Mouse (Mus musculus) midbrain, embryonic 11.5 days (tissue): ENCODE measurements at regions not wholly inside any gene's neighbourhood (a gene's known extent, or its start where the extent isn't known, plus 50 kb on each side); places are given as distances from the start of the nearest gene placed in this dataset.
A peak's percentile ranks its signal among the peaks of the same experiment; 100 is the strongest.

ENCODE experiments used
- ATAC-seq: fragments of 200-750 bp; cut with Nextera tagmentation; 2 replicates; pipeline ENCODE4 v1.8.0; 2017; ENCODE audit warnings: moderate TSS enrichment, moderate library complexity; ENCODE audit not compliant: low FRiP score
- DNase-seq: peaks from one replicate; pipeline ENCODE4 v3.0.0; 2015; ENCODE audit warnings: low spot score; ENCODE audit errors: missing footprints
- H3K27ac ChIP-seq: fragments of 300-500 bp; sonication (generic); 2 replicates; pipeline ENCODE4 v1.5.1; 2014; ENCODE audit warnings: low read depth, low read length
- H3K27me3 ChIP-seq: fragments of 300-500 bp; sonication (generic); 2 replicates; pipeline ENCODE4 v1.6.1; 2014; ENCODE audit warnings: mild to moderate bottlenecking, low read length, moderate library complexity, mixed read lengths; ENCODE audit not compliant: control insufficient read depth, insufficient read depth
- H3K36me3 ChIP-seq: fragments of 300-500 bp; sonication (generic); 2 replicates; pipeline ENCODE4 v1.6.1; 2014; ENCODE audit warnings: mild to moderate bottlenecking, low read length, moderate library complexity, mixed read lengths; ENCODE audit not compliant: control insufficient read depth, insufficient read depth
- H3K4me1 ChIP-seq: fragments of 300-500 bp; sonication (generic); 2 replicates; pipeline ENCODE4 v1.6.1; 2014; ENCODE audit warnings: low read length; ENCODE audit not compliant: control insufficient read depth, insufficient read depth
- H3K4me2 ChIP-seq: fragments of 300-500 bp; sonication (generic); 2 replicates; pipeline ENCODE4 v1.6.1; 2014; ENCODE audit warnings: mild to moderate bottlenecking, moderate library complexity
- H3K4me3 ChIP-seq: fragments of 300-500 bp; sonication (generic); 2 replicates; pipeline ENCODE4 v1.5.1; 2014; ENCODE audit warnings: low read depth, low read length
- H3K9ac ChIP-seq: fragments of 300-500 bp; sonication (generic); 2 replicates; pipeline ENCODE4 v1.6.1; 2014; ENCODE audit warnings: low read length
- H3K9me3 ChIP-seq: fragments of 300-500 bp; sonication (generic); 2 replicates; pipeline ENCODE4 v1.6.1; 2016; ENCODE audit warnings: low read length; ENCODE audit not compliant: control insufficient read depth
- WGBS: fragments of 180-500 bp; shearing (Covaris S2); extraction: QIAGEN DNeasy Blood & Tissue Kit; methylation state at CpG from one replicate; pipeline ENCODE4 v1.1.7; 2014; 5-methylcytosine and 5-hydroxymethylcytosine counted together

GRCm38 (mm10) chr12:117458132-117459070 is 57.9 kb upstream of the Rapgef5 start:
- 62% methylated on average over 9 of the region's 9 CpGs for WGBS
- ATAC-seq (no peak), DNase-seq (peak; percentile 73)

GRCm38 (mm10) chr12:117459541-117459940 is 56.7 kb upstream of the Rapgef5 start:
- Histone ChIP-seq H3K9me3 (no peaks in the 10 kb centered on the region), H3K27me3 (no peaks in the 10 kb centered on the region), H3K4me3 (no peak overlapping the region), H3K4me1 (peaks cover 2% of the 10 kb centered on the region; the same call in 1 of the 2 replicates), H3K4me2 (no peak overlapping the region), H3K27ac (no peak overlapping the region), H3K36me3 (no peaks in the 10 kb centered on the region), H3K9ac (no peak overlapping the region)
- peak; percentile 59 for DNase-seq
- 84% methylated on average over 4 of the region's 4 CpGs for WGBS
- ATAC-seq: no peak

More at GRCm38 (mm10) chr12:117458132-117459070, 57.9 kb upstream of the Rapgef5 start:
- no peaks in the 10 kb centered on the region for H3K36me3 ChIP-seq
- no peak overlapping the region for H3K9ac ChIP-seq
- H3K4me1 ChIP-seq: peaks cover 2% of the 10 kb centered on the region; the same call in 1 of the 2 replicates
- H3K9me3 ChIP-seq: no peaks in the 10 kb centered on the region
- no peak overlapping the region for H3K27ac ChIP-seq
- H3K4me2 ChIP-seq: no peak overlapping the region
- H3K4me3 ChIP-seq: no peak overlapping the region
- H3K27me3 ChIP-seq: no peaks in the 10 kb centered on the region

GRCm38 (mm10) chr12:117465206-117465605 is 51.1 kb upstream of the Rapgef5 start:
- Histone ChIP-seq H3K4me2 (no peak overlapping the region), H3K36me3 (no peaks in the 10 kb centered on the region), H3K4me3 (no peak overlapping the region), H3K27ac (no peak overlapping the region), H3K27me3 (no peaks in the 10 kb centered on the region), H3K4me1 (no peaks in the 10 kb centered on the region), H3K9ac (no peak overlapping the region), H3K9me3 (no peaks in the 10 kb centered on the region)
- WGBS: 83% methylated on average over 3 of the region's 3 CpGs
- DNase-seq (peak; percentile 66), ATAC-seq (no peak)

GRCm38 (mm10) chr12:117465998-117466397 is 50.3 kb upstream of the Rapgef5 start:
- Histone ChIP-seq H3K9ac (no peak overlapping the region), H3K4me2 (no peak overlapping the region), H3K27me3 (no peaks in the 10 kb centered on the region), H3K4me1 (no peaks in the 10 kb centered on the region), H3K4me3 (no peak overlapping the region), H3K27ac (no peak overlapping the region), H3K9me3 (no peaks in the 10 kb centered on the region), H3K36me3 (no peaks in the 10 kb centered on the region)
- 65% methylated on average over 7 of the region's 7 CpGs for WGBS
- no peak for ATAC-seq
- peak; percentile 75 for DNase-seq
